Mouse (Mus musculus) intestine, embryonic 16.5 days (tissue): ENCODE results near the gene Sap30l. TPM values are rescaled to one million over a fixed set of nuclear protein-coding genes. Genes with fewer than 3 reads are reported as not detected.

Experiments
- ATAC-seq: fragments of 200-750 bp; cut with Nextera tagmentation; 2 replicates; pipeline ENCODE4 v1.8.0; 2017; ENCODE audit warnings: moderate TSS enrichment, moderate library complexity
- H3K27ac ChIP-seq: fragments of 300-500 bp; sonication (generic); 2 replicates; pipeline ENCODE4 v1.5.1; 2014; ENCODE audit warnings: mild to moderate bottlenecking, low read length
- H3K27me3 ChIP-seq: fragments of 300-500 bp; sonication (generic); replicated peaks from 2 replicates; pipeline ENCODE4 v1.6.1; 2014; ENCODE audit warnings: low read length, control low read depth, mixed read lengths; ENCODE audit not compliant: control insufficient read depth, insufficient read depth
- H3K36me3 ChIP-seq: fragments of 300-500 bp; sonication (generic); 2 replicates; pipeline ENCODE4 v1.6.1; 2014; ENCODE audit warnings: low read length, control low read depth; ENCODE audit not compliant: control insufficient read depth, insufficient read depth
- H3K4me1 ChIP-seq: fragments of 300-500 bp; sonication (generic); 2 replicates; pipeline ENCODE4 v1.6.1; 2014; ENCODE audit warnings: low read length, control low read depth, mixed read lengths; ENCODE audit not compliant: control insufficient read depth, insufficient read depth
- H3K4me2 ChIP-seq: fragments of 300-500 bp; sonication (generic); 2 replicates; pipeline ENCODE4 v1.6.1; 2014; ENCODE audit warnings: low read depth, low read length, control low read depth
- H3K4me3 ChIP-seq: fragments of 300-500 bp; sonication (generic); 2 replicates; pipeline ENCODE4 v1.5.1; 2014; ENCODE audit warnings: mild to moderate bottlenecking, low read length
- H3K9ac ChIP-seq: fragments of 300-500 bp; sonication (generic); 2 replicates; pipeline ENCODE4 v1.6.1; 2014; ENCODE audit warnings: low read depth, low read length
- H3K9me3 ChIP-seq: fragments of 300-500 bp; sonication (generic); 2 replicates; pipeline ENCODE4 v1.6.1; 2016; ENCODE audit warnings: low read length, control low read depth; ENCODE audit not compliant: control insufficient read depth
- WGBS: fragments of 180-500 bp; shearing (Covaris S2); extraction: QIAGEN DNeasy Blood & Tissue Kit; methylation state at CpG from one replicate; pipeline ENCODE4 v1.1.7; 2014; 5-methylcytosine and 5-hydroxymethylcytosine counted together
- polyA plus RNA-seq: library from polyadenylated mRNA; unstranded; fragments of >200 nt; fragmentation: Nextera tagmentation; extraction: Ambion mirVana; gene quantifications from 2 replicates; pipeline ENCODE4 v1.2.1, GENCODE M21; 2015

Gene Sap30l
- polyA plus RNA-seq, 1 experiment from 2014 or later = 6.7 TPM

GRCm38 (mm10) chr11:57827048-57827914 is 25.8 kb downstream of the Sap30l start:
- Histone ChIP-seq H3K27me3 (peaks cover 51% of the 10 kb centered on the region), H3K4me1 (peaks cover 20% of the 10 kb centered on the region), H3K36me3 (no peaks in the 10 kb centered on the region), H3K27ac (no peak overlapping the region), H3K9me3 (no peaks in the 10 kb centered on the region), H3K9ac (peak overlapping the region; percentile 67), H3K4me3 (peak overlapping the region; percentile 45), H3K4me2 (peak overlapping the region; percentile 78)
- ATAC-seq = no peak
- WGBS = 3% methylated on average over 41 of the region's 41 CpGs

GRCm38 (mm10) chr11:57827915-57828545 is 26.6 kb downstream of the Sap30l start:
- Histone ChIP-seq H3K36me3 (no peaks in the 10 kb centered on the region), H3K27me3 (peaks cover 56% of the 10 kb centered on the region), H3K9ac (peak overlapping the region; percentile 67), H3K4me1 (peaks cover 20% of the 10 kb centered on the region), H3K4me3 (peak overlapping the region; percentile 45), H3K4me2 (peak overlapping the region; percentile 78), H3K9me3 (no peaks in the 10 kb centered on the region), H3K27ac (no peak overlapping the region)
- 6% methylated on average over 33 of the region's 33 CpGs for WGBS
- ATAC-seq = no peak

GRCm38 (mm10) chr11:57828955-57829870 is 27.8 kb downstream of the Sap30l start:
- H3K27ac ChIP-seq = 0 out of 2 replicates have a peak overlapping the region, but pooled peaks have one; percentile 41
- no peak for ATAC-seq
- no peaks in the 10 kb centered on the region for H3K36me3 ChIP-seq
- H3K9me3 ChIP-seq = no peaks in the 10 kb centered on the region
- H3K4me3 ChIP-seq = peak overlapping the region; percentile 49
- WGBS = 15% methylated on average over 53 of the region's 53 CpGs
- H3K27me3 ChIP-seq = peaks cover 66% of the 10 kb centered on the region
- H3K9ac ChIP-seq = peak overlapping the region; percentile 68
- peaks cover 15% of the 10 kb centered on the region for H3K4me1 ChIP-seq
- peak overlapping the region; percentile 78 for H3K4me2 ChIP-seq

DNA sequence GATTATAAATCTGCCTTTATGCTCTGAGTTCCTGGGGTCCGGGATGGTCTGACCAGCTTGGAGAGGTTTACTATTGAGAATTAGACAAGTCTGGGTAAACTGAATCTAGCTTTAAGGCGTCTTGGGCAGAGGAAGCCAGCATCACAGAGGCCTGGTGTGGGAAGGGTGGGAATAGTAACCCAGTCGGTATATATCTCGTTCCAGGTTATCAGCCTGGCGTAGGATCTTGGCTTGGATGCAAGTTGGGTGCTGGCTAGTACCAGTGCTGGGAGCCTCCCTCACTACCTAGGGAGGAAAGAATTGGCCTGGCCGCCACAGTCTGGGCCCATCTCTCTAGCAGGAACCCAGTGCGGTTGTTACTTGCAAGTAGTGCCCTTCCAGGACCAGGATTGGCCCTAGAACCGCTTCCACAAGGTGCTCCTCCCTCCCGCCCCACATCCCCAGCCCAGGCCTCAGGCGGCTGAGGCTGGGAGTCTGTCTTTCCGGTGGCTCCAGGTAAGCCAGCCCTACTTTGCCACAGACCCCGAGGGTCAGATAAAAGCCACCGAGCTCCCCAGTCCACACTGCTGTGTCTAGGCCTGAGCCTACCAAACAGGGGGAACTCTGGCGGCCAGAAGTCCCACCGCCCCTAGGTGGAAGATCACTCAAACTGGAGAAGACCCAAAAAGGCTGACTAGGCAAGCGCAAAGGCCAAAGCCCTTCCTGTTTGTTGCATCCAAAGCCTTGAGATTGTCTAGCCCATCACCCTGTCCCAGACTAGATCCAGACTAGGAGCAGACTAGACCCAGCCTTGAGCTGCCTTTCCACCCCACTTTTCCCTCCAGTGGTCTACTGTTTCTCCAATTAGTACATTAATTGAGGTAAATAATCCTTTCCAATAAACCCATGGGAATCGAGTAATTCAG is 28.7 kb downstream of the Sap30l start:
- Histone ChIP-seq H3K36me3 (no peaks in the 10 kb centered on the region), H3K9ac (peak overlapping the region; percentile 68), H3K4me1 (peaks cover 11% of the 10 kb centered on the region), H3K9me3 (no peaks in the 10 kb centered on the region), H3K4me2 (peak overlapping the region; percentile 78; the same call in 1 of the 2 replicates), H3K4me3 (peak overlapping the region; percentile 49), H3K27me3 (peaks cover 67% of the 10 kb centered on the region), H3K27ac (peak overlapping the region; percentile 41)
- no peak for ATAC-seq
- 45% methylated on average over 17 of the region's 17 CpGs for WGBS

DNA sequence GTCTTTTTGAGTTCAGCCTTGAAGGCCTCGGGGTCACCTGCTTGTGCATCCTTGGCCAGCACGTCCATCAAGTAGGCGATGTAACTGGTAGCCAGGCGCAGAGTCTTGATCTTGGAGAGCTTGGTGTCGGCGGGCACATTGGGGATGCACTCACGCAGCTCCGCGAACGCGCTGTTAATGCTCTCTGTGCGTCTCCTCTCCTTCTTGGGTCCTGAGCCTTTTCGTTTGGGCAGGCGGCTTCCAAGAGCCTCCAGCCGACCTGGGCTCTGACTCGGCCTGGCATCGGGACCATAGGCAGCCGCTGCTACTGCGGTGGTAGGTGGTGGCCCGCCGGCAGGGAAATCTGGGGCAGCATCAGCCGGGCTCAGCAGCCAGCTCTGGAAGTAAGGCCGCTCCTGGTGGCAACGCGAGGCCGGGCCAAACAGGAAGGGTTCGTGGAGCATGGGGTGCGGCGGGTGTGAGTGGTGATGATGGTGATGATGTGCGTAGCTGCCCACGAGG is 29.9 kb downstream of the Sap30l start:
- ATAC-seq = no peak
- Histone ChIP-seq H3K9me3 (no peaks in the 10 kb centered on the region), H3K27ac (peak overlapping the region; percentile 73), H3K9ac (peak overlapping the region; percentile 73), H3K36me3 (no peaks in the 10 kb centered on the region), H3K4me2 (peak overlapping the region; percentile 35), H3K4me1 (peaks cover 15% of the 10 kb centered on the region), H3K27me3 (peaks cover 75% of the 10 kb centered on the region), H3K4me3 (peak overlapping the region; percentile 49)
- 11% methylated on average over 31 of the region's 31 CpGs for WGBS

GRCm38 (mm10) chr11:57831861-57832260 is 30.4 kb downstream of the Sap30l start:
- WGBS = 32% methylated on average over 16 of the region's 16 CpGs
- H3K27me3 ChIP-seq = peaks cover 74% of the 10 kb centered on the region
- H3K4me3 ChIP-seq = peak overlapping the region; percentile 49
- H3K4me2 ChIP-seq = peak overlapping the region; percentile 35; the same call in 1 of the 2 replicates
- peak; percentile 76 for ATAC-seq
- H3K27ac ChIP-seq = peak overlapping the region; percentile 73
- no peaks in the 10 kb centered on the region for H3K9me3 ChIP-seq
- peak overlapping the region; percentile 73 for H3K9ac ChIP-seq
- H3K4me1 ChIP-seq = peaks cover 18% of the 10 kb centered on the region
- H3K36me3 ChIP-seq = no peaks in the 10 kb centered on the region

DNA sequence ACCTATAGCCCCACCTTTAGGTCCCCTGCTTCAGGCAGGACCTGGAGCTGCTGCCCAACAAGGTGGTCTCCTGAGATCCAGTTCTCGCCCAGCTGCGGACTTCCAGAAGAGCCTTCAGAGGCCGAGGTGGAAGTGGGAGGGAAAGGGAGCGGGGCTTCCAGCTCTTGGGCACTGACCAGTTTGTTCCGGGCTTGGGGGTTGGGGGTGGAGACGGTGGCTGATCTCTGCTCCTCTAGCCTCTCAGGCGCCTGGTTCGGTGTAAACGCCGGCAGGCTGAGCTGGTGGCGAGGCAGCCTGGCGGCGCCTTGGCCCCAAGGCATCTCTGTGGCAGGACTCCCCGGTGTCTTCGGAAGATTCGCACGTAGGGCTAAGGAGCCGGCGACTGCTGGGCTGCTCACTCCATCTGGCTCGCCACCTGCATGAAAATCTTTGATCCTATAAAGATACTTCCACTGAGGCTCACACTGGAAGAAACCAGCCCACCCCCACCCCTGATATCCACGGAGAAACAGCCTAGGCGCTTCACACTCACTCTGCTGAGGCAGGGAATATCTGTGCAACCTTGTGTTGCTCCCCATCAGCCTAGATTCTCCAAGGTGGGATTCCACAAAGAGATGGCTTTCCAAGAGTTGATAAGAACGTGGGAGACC is 31.2 kb downstream of the Sap30l start, which contains the start of gene Hand1:
Gene Hand1, minus strand, starts transcription at position 267 of the 650 bp plus-strand sequence.
- peak within 1 kb of the TSS; percentile 77 for H3K27ac ChIP-seq
- peak within 1 kb of the TSS; percentile 73 for H3K9ac ChIP-seq
- H3K9me3 ChIP-seq = no peaks in the 10 kb centered on the region
- ATAC-seq = no peak
- WGBS = 30% methylated on average over 23 of the region's 23 CpGs
- H3K4me3 ChIP-seq = peak within 1 kb of the TSS; percentile 49
- peaks cover 21% of the 10 kb centered on the region for H3K4me1 ChIP-seq
- H3K36me3 ChIP-seq = no peaks in the 10 kb centered on the region
- peaks cover 69% of the 10 kb centered on the region for H3K27me3 ChIP-seq
- peak within 1 kb of the TSS; percentile 35 for H3K4me2 ChIP-seq
